Mouse (Mus musculus) erythroblast, embryonic 14.5 days (primary cell): ENCODE measurements around the gene Egfem1.

Source experiments
- GATA1 ChIP-seq: IDR thresholded peaks from 2 replicates; pipeline ENCODE4 v1.6.1; 2012; ENCODE audit warnings: low read length, inconsistent platforms, mixed read lengths
- TAL1 ChIP-seq: IDR thresholded peaks from 3 replicates; pipeline ENCODE4 v1.6.1; 2012; ENCODE audit warnings: low read length, inconsistent platforms, mixed read lengths

DNA sequence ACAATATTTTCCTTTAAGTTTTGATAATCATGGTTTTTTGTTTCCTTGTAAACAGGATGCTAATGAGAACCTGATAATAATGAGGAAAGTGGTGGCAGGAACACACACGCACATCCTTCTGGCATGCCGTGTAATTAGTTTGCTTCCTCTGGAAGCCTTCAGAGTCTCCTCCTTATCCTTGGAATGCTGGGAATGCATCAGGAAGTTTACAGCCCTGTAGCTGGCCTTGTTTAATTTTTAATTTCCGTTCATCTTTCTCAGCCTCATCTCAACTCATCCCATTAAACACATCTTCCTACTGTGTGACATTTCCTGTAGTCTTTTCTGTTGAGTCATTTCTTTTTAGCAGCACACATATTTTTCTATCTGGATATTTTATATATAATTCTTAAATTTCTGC, 161.8 kb downstream of the Egfem1 start:
- TF ChIP-seq TAL1: no peak
- no peak for TF ChIP-seq GATA1
